Mouse (Mus musculus) bone marrow, adult 2 months (tissue): ENCODE measurements around the gene Ttc33.

Experiments used
- CTCF ChIP-seq: fragments of 200-500 bp; IDR thresholded peaks from 2 replicates; pipeline ENCODE4 v1.5.1; 2011; ENCODE audit warnings: low read length, control low read depth; ENCODE audit not compliant: control insufficient read depth, insufficient read depth
- POLR2A ChIP-seq: fragments of 200-500 bp; IDR thresholded peaks from 2 replicates; pipeline ENCODE4 v1.6.1; 2011; ENCODE audit warnings: low read depth, mild to moderate bottlenecking, control low read depth, low read length, borderline replicate concordance; ENCODE audit not compliant: control insufficient read depth

- TF ChIP-seq CTCF (no peak), POLR2A (no peak)
Observed at GRCm38 (mm10) chr15:5188029-5188428, 2.7 kb downstream of the Ttc33 start.
